Mouse (Mus musculus): ENCODE measurements around the gene Ecm1.

GRCm38 (mm10) chr3:95704612-95705011, 34.8 kb downstream of the Ecm1 start:
- no peak for TF ChIP-seq EP300 (IDR thresholded peaks at IDR 0.05; ENCODE audit: insufficient read depth, low read depth, low read length)
- TF ChIP-seq POLR2A (IDR thresholded peaks at IDR 0.05; ENCODE audit: insufficient read depth, low read length): no peak

Measured in ES-Bruce4 (cell line).